Mouse (Mus musculus) heart, adult 2 months (tissue): ENCODE measurements around the gene Chml.

Source experiments
- CTCF ChIP-seq: fragments of 200-600 bp; IDR thresholded peaks from 2 replicates; pipeline ENCODE4 v1.8.1; 2022; ENCODE audit warnings: antibody characterized with exemption, mild to moderate bottlenecking, moderate library complexity
- EP300 ChIP-seq: fragments of 200-500 bp; IDR thresholded peaks from 2 replicates; pipeline ENCODE4 v1.6.1; 2011; ENCODE audit warnings: low read depth, low read length, control low read depth; ENCODE audit not compliant: insufficient read depth
- POLR2A ChIP-seq: fragments of 200-500 bp; IDR thresholded peaks from 2 replicates; pipeline ENCODE4 v1.6.1; 2011; ENCODE audit warnings: mild to moderate bottlenecking, low read depth, low read length, control low read depth; ENCODE audit not compliant: insufficient read depth

GRCm38 (mm10) chr1:175677459-175677858, 15.2 kb downstream of the Chml start:
- TF ChIP-seq CTCF (no peak), POLR2A (no peak), EP300 (no peak)
